Mouse (Mus musculus): Measurements from ENCODE around the gene Vezt. TPM values are rescaled to one million over a fixed set of nuclear protein-coding genes. Genes with fewer than 3 reads are reported as not detected.

Vezt gene
- polyA plus RNA-seq, 1 experiment from 2014 or later = 25.7 TPM

- peaks cover 7 to 19% of the 10 kb centered on the region in 2 experiments; a peak in 3 of 4 replicates for H3K4me1 ChIP-seq (ENCODE audit: control insufficient read depth in 2 of 2, insufficient read depth in 2 of 2, low read length in 2 of 2)
- ATAC-seq (ENCODE audit: insufficient number of reproducible peaks, insufficient read depth, low FRiP score, low read depth) = no peak
- H3K27ac ChIP-seq (replicated peaks in 1 of 2; ENCODE audit: control insufficient read depth in 1 of 2, insufficient read depth in 1 of 2, low read depth in 2 of 2, low read length in 2 of 2) = no peak overlapping the region
- H3K9ac ChIP-seq (ENCODE audit: low read length) = no peak overlapping the region
- H3K36me3 ChIP-seq (ENCODE audit: control insufficient read depth, insufficient read depth, low read length) = peaks cover 22% of the 10 kb centered on the region
- no peaks in the 10 kb centered on the region for H3K27me3 ChIP-seq (ENCODE audit: control insufficient read depth, insufficient read depth, low read length)
- H3K4me2 ChIP-seq (ENCODE audit: low read length) = no peak overlapping the region
- 78% methylated on average over 8 of the region's 8 CpGs for WGBS
- no peaks in the 10 kb centered on the region for H3K9me3 ChIP-seq (ENCODE audit: control insufficient read depth, low read length)
- no peak overlapping the region for H3K4me3 ChIP-seq (ENCODE audit: control insufficient read depth in 1 of 2, insufficient read depth in 1 of 2, low read depth in 1 of 2, low read length in 2 of 2)
These were observed 13.5 kb upstream of the Vezt start for GRCm38 (mm10) chr10:94049121-94049520.

- Histone ChIP-seq H3K36me3 (ENCODE audit: control insufficient read depth, insufficient read depth, low read length) (peaks cover 25% of the 10 kb centered on the region), H3K9ac (ENCODE audit: low read length) (0 out of 2 replicates have a peak overlapping the region, but pooled peaks have one; percentile 7), H3K4me3 (ENCODE audit: control insufficient read depth in 1 of 2, insufficient read depth in 1 of 2, low read depth in 1 of 2, low read length in 2 of 2) (no peak overlapping the region), H3K4me2 (ENCODE audit: low read length) (no peak overlapping the region), H3K9me3 (ENCODE audit: control insufficient read depth, low read length) (no peaks in the 10 kb centered on the region), H3K4me1 (ENCODE audit: control insufficient read depth in 2 of 2, insufficient read depth in 2 of 2, low read length in 2 of 2) (peaks cover 7 to 19% of the 10 kb centered on the region in 2 experiments; a peak in 3 of 4 replicates), H3K27me3 (ENCODE audit: control insufficient read depth, insufficient read depth, low read length) (no peaks in the 10 kb centered on the region), H3K27ac (replicated peaks in 1 of 2; ENCODE audit: control insufficient read depth in 1 of 2, insufficient read depth in 1 of 2, low read depth in 2 of 2, low read length in 2 of 2) (peak overlapping the region; percentile 25 to 65; a peak in 3 of 4 replicates)
- WGBS = 24% methylated on average over 10 of the region's 10 CpGs
- peak; percentile 58 for ATAC-seq (ENCODE audit: insufficient number of reproducible peaks, insufficient read depth, low FRiP score, low read depth)
These were observed 12.4 kb upstream of the Vezt start for GRCm38 (mm10) chr10:94047845-94048559.

GRCm38 (mm10) chr10:94047024-94047423, 11.4 kb upstream of the Vezt start:
- Histone ChIP-seq H3K9me3 (ENCODE audit: control insufficient read depth, low read length) (no peaks in the 10 kb centered on the region), H3K4me2 (ENCODE audit: low read length) (no peak overlapping the region), H3K27me3 (ENCODE audit: control insufficient read depth, insufficient read depth, low read length) (no peaks in the 10 kb centered on the region), H3K9ac (ENCODE audit: low read length) (no peak overlapping the region), H3K4me1 (ENCODE audit: control insufficient read depth in 2 of 2, insufficient read depth in 2 of 2, low read length in 2 of 2) (peaks cover 7 to 19% of the 10 kb centered on the region in 2 experiments; a peak in 3 of 4 replicates), H3K27ac (replicated peaks in 1 of 2; ENCODE audit: control insufficient read depth in 1 of 2, insufficient read depth in 1 of 2, low read depth in 2 of 2, low read length in 2 of 2) (no peak overlapping the region), H3K4me3 (ENCODE audit: control insufficient read depth in 1 of 2, insufficient read depth in 1 of 2, low read depth in 1 of 2, low read length in 2 of 2) (no peak overlapping the region), H3K36me3 (ENCODE audit: control insufficient read depth, insufficient read depth, low read length) (peaks cover 25% of the 10 kb centered on the region)
- no peak for ATAC-seq (ENCODE audit: insufficient number of reproducible peaks, insufficient read depth, low FRiP score, low read depth)
- 63% methylated on average over 1 of the region's 1 CpGs for WGBS

- Histone ChIP-seq H3K9ac (ENCODE audit: low read length) (no peak overlapping the region), H3K4me1 (ENCODE audit: control insufficient read depth in 2 of 2, insufficient read depth in 2 of 2, low read length in 2 of 2) (peaks cover 7 to 19% of the 10 kb centered on the region in 2 experiments; a peak in 3 of 4 replicates), H3K27me3 (ENCODE audit: control insufficient read depth, insufficient read depth, low read length) (no peaks in the 10 kb centered on the region), H3K9me3 (ENCODE audit: control insufficient read depth, low read length) (no peaks in the 10 kb centered on the region), H3K4me3 (ENCODE audit: control insufficient read depth in 1 of 2, insufficient read depth in 1 of 2, low read depth in 1 of 2, low read length in 2 of 2) (no peak overlapping the region), H3K36me3 (ENCODE audit: control insufficient read depth, insufficient read depth, low read length) (peaks cover 25% of the 10 kb centered on the region), H3K4me2 (ENCODE audit: low read length) (no peak overlapping the region), H3K27ac (replicated peaks in 1 of 2; ENCODE audit: control insufficient read depth in 1 of 2, insufficient read depth in 1 of 2, low read depth in 2 of 2, low read length in 2 of 2) (no peak overlapping the region)
- ATAC-seq (ENCODE audit: insufficient number of reproducible peaks, insufficient read depth, low FRiP score, low read depth) = no peak
- 94% methylated on average over 13 of the region's 13 CpGs for WGBS
These were observed 9.7 kb upstream of the Vezt start for GRCm38 (mm10) chr10:94045301-94045700.

- no peak overlapping the region for H3K9ac ChIP-seq (ENCODE audit: low read length)
- no peak overlapping the region for H3K4me2 ChIP-seq (ENCODE audit: low read length)
- no peak overlapping the region for H3K27ac ChIP-seq (replicated peaks in 1 of 2; ENCODE audit: control insufficient read depth in 1 of 2, insufficient read depth in 1 of 2, low read depth in 2 of 2, low read length in 2 of 2)
- no peaks in the 10 kb centered on the region for H3K27me3 ChIP-seq (ENCODE audit: control insufficient read depth, insufficient read depth, low read length)
- H3K9me3 ChIP-seq (ENCODE audit: control insufficient read depth, low read length) = no peaks in the 10 kb centered on the region
- H3K36me3 ChIP-seq (ENCODE audit: control insufficient read depth, insufficient read depth, low read length) = peaks cover 25% of the 10 kb centered on the region
- H3K4me3 ChIP-seq (ENCODE audit: control insufficient read depth in 1 of 2, insufficient read depth in 1 of 2, low read depth in 1 of 2, low read length in 2 of 2) = no peak overlapping the region
- no peak for ATAC-seq (ENCODE audit: insufficient number of reproducible peaks, insufficient read depth, low FRiP score, low read depth)
- H3K4me1 ChIP-seq (ENCODE audit: control insufficient read depth in 2 of 2, insufficient read depth in 2 of 2, low read length in 2 of 2) = peaks cover 3 to 13% of the 10 kb centered on the region in 2 experiments; a peak in 3 of 4 replicates
- 82% methylated on average over 10 of the region's 10 CpGs for WGBS
These were observed 8.3 kb upstream of the Vezt start for GRCm38 (mm10) chr10:94043908-94044307.

GRCm38 (mm10) chr10:94038366-94039260, 3.0 kb upstream of the Vezt start:
- Histone ChIP-seq H3K9me3 (ENCODE audit: control insufficient read depth, low read length) (no peaks in the 10 kb centered on the region), H3K9ac (ENCODE audit: low read length) (no peak overlapping the region), H3K27me3 (ENCODE audit: control insufficient read depth, insufficient read depth, low read length) (no peaks in the 10 kb centered on the region), H3K4me2 (ENCODE audit: low read length) (no peak overlapping the region), H3K4me1 (ENCODE audit: control insufficient read depth in 2 of 2, insufficient read depth in 2 of 2, low read length in 2 of 2) (peaks cover 0 to 16% of the 10 kb centered on the region in 2 experiments; a peak in 3 of 4 replicates), H3K4me3 (ENCODE audit: control insufficient read depth in 1 of 2, insufficient read depth in 1 of 2, low read depth in 1 of 2, low read length in 2 of 2) (no peak overlapping the region), H3K36me3 (ENCODE audit: control insufficient read depth, insufficient read depth, low read length) (no peaks in the 10 kb centered on the region), H3K27ac (replicated peaks in 1 of 2; ENCODE audit: control insufficient read depth in 1 of 2, insufficient read depth in 1 of 2, low read depth in 2 of 2, low read length in 2 of 2) (no peak overlapping the region)
- no peak for ATAC-seq (ENCODE audit: insufficient number of reproducible peaks, insufficient read depth, low FRiP score, low read depth)
- 82% methylated on average over 7 of the region's 7 CpGs for WGBS

- H3K36me3 ChIP-seq (ENCODE audit: control insufficient read depth, insufficient read depth, low read length) = no peaks in the 10 kb centered on the region
- H3K9me3 ChIP-seq (ENCODE audit: control insufficient read depth, low read length) = no peaks in the 10 kb centered on the region
- no peaks in the 10 kb centered on the region for H3K27me3 ChIP-seq (ENCODE audit: control insufficient read depth, insufficient read depth, low read length)
- ATAC-seq (ENCODE audit: insufficient number of reproducible peaks, insufficient read depth, low FRiP score, low read depth) = no peak
- WGBS = 77% methylated on average over 4 of the region's 4 CpGs
- H3K4me3 ChIP-seq (ENCODE audit: control insufficient read depth in 1 of 2, insufficient read depth in 1 of 2, low read depth in 1 of 2, low read length in 2 of 2) = peak overlapping the region in 1 of 2 experiments; percentile 97; a peak in 1 of 4 replicates
- no peak overlapping the region for H3K9ac ChIP-seq (ENCODE audit: low read length)
- peak overlapping the region; percentile 80 for H3K4me2 ChIP-seq (ENCODE audit: low read length)
- peaks cover 0 to 16% of the 10 kb centered on the region in 2 experiments; a peak in 3 of 4 replicates for H3K4me1 ChIP-seq (ENCODE audit: control insufficient read depth in 2 of 2, insufficient read depth in 2 of 2, low read length in 2 of 2)
- H3K27ac ChIP-seq (replicated peaks in 1 of 2; ENCODE audit: control insufficient read depth in 1 of 2, insufficient read depth in 1 of 2, low read depth in 2 of 2, low read length in 2 of 2) = no peak overlapping the region
These were observed 2.0 kb upstream of the Vezt start for GRCm38 (mm10) chr10:94037596-94037995.
